Mouse (Mus musculus): ENCODE measurements around the gene Cdan1.
"Not testable (repeated sequence)": the region's sequence is repeated elsewhere in the genome, so short reads cannot be mapped to it uniquely, and the experiment has no call there.

The Cdan1 gene

GRCm38 (mm10) chr2:120745496-120745895 is 104.4 kb downstream of the Cdan1 start:
- DNase-seq (ENCODE audit: low read depth) = no peak

GRCm38 (mm10) chr2:120731877-120732530 is 117.9 kb downstream of the Cdan1 start:
- DNase-seq (ENCODE audit: low read depth) = no peak

GRCm38 (mm10) chr2:120731167-120731862 is 118.6 kb downstream of the Cdan1 start:
- peak; percentile 95 for DNase-seq (ENCODE audit: low read depth)

- peak; percentile 49 for DNase-seq (ENCODE audit: low read depth)
These were observed 119.2 kb downstream of the Cdan1 start for GRCm38 (mm10) chr2:120730639-120731166.

- DNase-seq (ENCODE audit: low read depth) = peak; percentile 22
These were observed 119.9 kb downstream of the Cdan1 start for GRCm38 (mm10) chr2:120729775-120730585.

GRCm38 (mm10) chr2:120724176-120724575 is 125.8 kb downstream of the Cdan1 start:
- DNase-seq (ENCODE audit: low read depth) = no peak

- DNase-seq (ENCODE audit: low read depth) = no peak
These were observed 126.3 kb downstream of the Cdan1 start for GRCm38 (mm10) chr2:120723621-120724020.

- no peak for DNase-seq (ENCODE audit: low read depth)
These were observed 127.4 kb downstream of the Cdan1 start for GRCm38 (mm10) chr2:120722491-120722890.

GRCm38 (mm10) chr2:120721911-120722310 is 128.0 kb downstream of the Cdan1 start:
- DNase-seq (ENCODE audit: low read depth) = no peak

GRCm38 (mm10) chr2:120720821-120721220 is 129.1 kb downstream of the Cdan1 start:
- no peak for DNase-seq (ENCODE audit: low read depth)

- DNase-seq (ENCODE audit: low read depth) = no peak
These were observed 131.4 kb downstream of the Cdan1 start for GRCm38 (mm10) chr2:120718496-120718895.

- no peak for DNase-seq (ENCODE audit: low read depth)
These were observed 136.5 kb downstream of the Cdan1 start for GRCm38 (mm10) chr2:120713441-120713840.

GRCm38 (mm10) chr2:120710948-120711347 is 139.0 kb downstream of the Cdan1 start:
- DNase-seq (ENCODE audit: low read depth) = no peak

GRCm38 (mm10) chr2:120710154-120710553 is 139.8 kb downstream of the Cdan1 start:
- no peak for DNase-seq (ENCODE audit: low read depth)

GRCm38 (mm10) chr2:120707041-120707440 is 142.9 kb downstream of the Cdan1 start:
- no peak for DNase-seq (ENCODE audit: low read depth)

- DNase-seq (ENCODE audit: low read depth) = no peak
These were observed 147.3 kb downstream of the Cdan1 start for GRCm38 (mm10) chr2:120702675-120703074.

GRCm38 (mm10) chr2:120700379-120700885 is 149.5 kb downstream of the Cdan1 start:
- DNase-seq (ENCODE audit: low read depth) = no peak

- no peak for DNase-seq (ENCODE audit: low read depth)
These were observed 152.2 kb downstream of the Cdan1 start for GRCm38 (mm10) chr2:120697767-120698166.

GRCm38 (mm10) chr2:120681151-120681550 is 168.8 kb downstream of the Cdan1 start:
- not testable (repeated sequence) for DNase-seq (ENCODE audit: low read depth)

- peak; percentile 30 for DNase-seq (ENCODE audit: low read depth)
These were observed 179.7 kb downstream of the Cdan1 start for GRCm38 (mm10) chr2:120670253-120670652.

GRCm38 (mm10) chr2:120667446-120667845 is 182.5 kb downstream of the Cdan1 start:
- no peak for DNase-seq (ENCODE audit: low read depth)

Measured in induced T-regulatory cell, adult 2 months (primary cell).